8 mouse cellular contexts compared by ENCODE assay signal in the genomic region with DNA sequence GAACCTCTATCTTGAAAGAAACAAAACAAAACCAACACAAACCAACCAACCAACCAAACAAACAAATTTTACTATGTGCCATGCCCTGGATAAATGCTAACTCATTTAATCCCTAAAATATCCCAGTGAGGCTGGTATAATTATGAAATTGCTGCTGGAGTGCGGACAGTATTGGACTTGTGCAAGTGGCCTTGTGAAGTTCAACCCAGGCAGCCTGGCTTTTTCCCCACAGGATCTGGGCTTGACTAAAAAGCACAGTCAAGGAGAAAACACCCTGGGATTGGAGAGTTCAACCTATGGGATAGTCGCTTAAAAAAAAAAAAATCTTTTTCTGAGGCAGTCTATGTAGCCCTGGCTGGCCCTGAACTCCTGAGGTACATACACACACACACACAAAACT. TPM values are rescaled to one million over a fixed set of nuclear protein-coding genes. Genes with fewer than 3 reads are reported as not detected.
DNase-seq lines count a peak whose midpoint lies in the region; ATAC-seq lines count a peak whose summit lies in the region.

No protein-coding gene starts in this region.

- H3K4me3 ChIP-seq in limb, embryonic 10.5 days, result peak overlapping the region; percentile 84
- no peak overlapping the region for H3K4me3 ChIP-seq in neural tube, embryonic 14.5 days (ENCODE audit: low read depth, low read length)

- H3K4me1 ChIP-seq in limb, embryonic 10.5 days, result peaks cover 21% of the 10 kb centered on the region
- H3K4me1 ChIP-seq in neural tube, embryonic 14.5 days (ENCODE audit: control insufficient read depth, insufficient read depth, low read length), result peaks cover 26% of the 10 kb centered on the region

- peak; percentile 64 for DNase-seq in adrenal gland, adult 2 months
- no peak for DNase-seq in adrenal gland, postnatal 4 days (ENCODE audit: low spot score in 2 of 2)
- DNase-seq in lung, postnatal 10 days, result peak; percentile 8
- DNase-seq in lung, postnatal 25 days (ENCODE audit: low spot score), result no peak
- DNase-seq in limb, embryonic 10.5 days (ENCODE audit: low spot score), result no peak
- DNase-seq in left cerebral cortex, adult 8-10 months (ENCODE audit: low spot score in 2 of 2), result no peak

- 91% methylated on average over 2 of the region's 2 CpGs for WGBS in limb, embryonic 10.5 days
- WGBS in neural tube, embryonic 14.5 days, result 90% methylated on average over 2 of the region's 2 CpGs

- H3K9me3 ChIP-seq in limb, embryonic 10.5 days (replicated peaks), result no peaks in the 10 kb centered on the region
- H3K9me3 ChIP-seq in neural tube, embryonic 14.5 days (ENCODE audit: control insufficient read depth, low read length), result no peaks in the 10 kb centered on the region

- no peak for ATAC-seq in neural tube, embryonic 14.5 days (ENCODE audit: low read depth)
- no peak for ATAC-seq in activated CD4-positive, CD25-positive, alpha-beta regulatory T cell, adult 4 months

- peak overlapping the region; percentile 80; the same call in 1 of the 2 replicates for H3K9ac ChIP-seq in neural tube, embryonic 14.5 days (replicated peaks; ENCODE audit: low read depth, low read length)

- H3K27ac ChIP-seq in limb, embryonic 10.5 days, result peak overlapping the region; percentile 97
- peak overlapping the region; percentile 96 for H3K27ac ChIP-seq in neural tube, embryonic 14.5 days (ENCODE audit: low read depth, low read length)

- peaks cover 10% of the 10 kb centered on the region for H3K36me3 ChIP-seq in limb, embryonic 10.5 days
- no peaks in the 10 kb centered on the region for H3K36me3 ChIP-seq in neural tube, embryonic 14.5 days (ENCODE audit: control insufficient read depth, insufficient read depth, low read length)

- H3K4me2 ChIP-seq in neural tube, embryonic 14.5 days (ENCODE audit: low read depth, low read length), result peak overlapping the region; percentile 99; the same call in 1 of the 2 replicates

- no peaks in the 10 kb centered on the region for H3K27me3 ChIP-seq in limb, embryonic 10.5 days (ENCODE audit: low read depth, poor library complexity, severe bottlenecking)
- H3K27me3 ChIP-seq in neural tube, embryonic 14.5 days (ENCODE audit: control insufficient read depth, insufficient read depth, low read length), result no peaks in the 10 kb centered on the region

RNA-seq across cellular contexts. Expression of a gene that starts 0.5 kb away (rescaled TPM):
- 10 to 100 TPM; 93.8 to 98.1 TPM for total RNA-seq in adrenal gland, adult 2 months (2021)
- polyA plus RNA-seq in adrenal gland, adult 2 months (2012; rRNA removed), result 37.9 and 39.3 TPM in 2 replicates
- total RNA-seq in adrenal gland, postnatal 4 days (2021), result 10 to 100 TPM; 85.6 to 86.2 TPM
- 31.8 and 34.7 TPM in 2 replicates for polyA plus RNA-seq in limb, embryonic 10.5 days (2016; fragmentation: Nextera tagmentation; extraction: Ambion mirVana)
- 17.0 and 19.9 TPM in 2 replicates for polyA plus RNA-seq in neural tube, embryonic 14.5 days (2014; fragmentation: Nextera tagmentation; extraction: Ambion mirVana)
- 10 to 100 TPM; 31.4 to 40.9 TPM for polyA plus RNA-seq in activated CD4-positive, CD25-positive, alpha-beta regulatory T cell, adult 4 months (2017; shearing (Covaris generic))
- 10 to 100 TPM; 52.7 to 58.2 (median 54.9) TPM for total RNA-seq in left cerebral cortex, adult 8-10 months (2022)

Comparison
In these comparisons a context has a peak if more than half of its experiments do, and no peak if none do; other contexts are left out.
1. DNase-seq: peak in adrenal gland, adult 2 months (single experiment) and lung, postnatal 10 days (single experiment); none in adrenal gland, postnatal 4 days (0 of 2), lung, postnatal 25 days (single experiment), limb, embryonic 10.5 days (single experiment) and left cerebral cortex, adult 8-10 months (0 of 2).